Mouse (Mus musculus) naive thymus-derived CD4-positive, alpha-beta T cell, adult 2 months (primary cell): ENCODE results near the gene Atp5l.

Source experiments
- DNase-seq: peaks from one replicate; pipeline ENCODE4 v3.0.0-alpha.2; 2011; ENCODE audit warnings: low read depth

Atp5l gene

DNA sequence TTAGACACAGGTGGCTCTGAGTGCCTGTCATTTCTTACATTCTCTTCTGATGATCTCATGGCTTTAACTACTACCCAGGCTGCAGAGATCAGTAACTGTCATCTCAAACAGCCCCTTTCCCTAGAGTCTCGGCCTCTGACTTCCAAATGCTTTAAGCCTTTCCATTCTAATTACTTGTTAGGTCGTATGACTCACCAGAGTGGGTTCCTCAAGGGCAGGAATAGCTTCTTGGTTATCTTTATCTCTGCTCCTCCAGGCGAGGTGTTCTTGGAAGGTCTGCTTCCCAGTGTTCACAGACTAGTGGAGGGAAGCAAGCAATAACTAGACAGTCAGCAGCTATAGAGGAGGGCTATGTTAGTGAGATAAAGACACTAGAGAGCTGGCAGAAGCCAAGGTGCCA, 27.9 kb downstream of the Atp5l start:
- DNase-seq = no peak

DNA sequence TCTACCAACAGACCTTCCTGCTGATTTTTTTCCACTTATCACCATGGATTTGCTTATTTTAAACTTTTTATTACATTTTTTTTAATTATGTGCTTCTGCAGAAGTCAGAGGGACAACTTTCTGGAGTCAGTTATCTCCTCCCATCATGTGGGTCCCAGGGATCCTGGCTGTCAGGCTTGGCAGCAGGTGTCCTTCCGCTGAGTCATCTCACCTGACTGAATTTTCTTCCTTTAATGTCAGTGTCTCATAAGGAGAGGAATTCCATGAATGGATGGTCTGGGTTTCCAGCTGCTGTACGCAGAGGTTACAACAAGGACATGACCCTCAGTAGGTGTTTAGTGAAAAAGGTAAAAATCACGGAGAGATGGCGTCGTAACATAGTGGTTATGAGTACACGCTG, 29.3 kb downstream of the Atp5l start:
- no peak for DNase-seq

DNA sequence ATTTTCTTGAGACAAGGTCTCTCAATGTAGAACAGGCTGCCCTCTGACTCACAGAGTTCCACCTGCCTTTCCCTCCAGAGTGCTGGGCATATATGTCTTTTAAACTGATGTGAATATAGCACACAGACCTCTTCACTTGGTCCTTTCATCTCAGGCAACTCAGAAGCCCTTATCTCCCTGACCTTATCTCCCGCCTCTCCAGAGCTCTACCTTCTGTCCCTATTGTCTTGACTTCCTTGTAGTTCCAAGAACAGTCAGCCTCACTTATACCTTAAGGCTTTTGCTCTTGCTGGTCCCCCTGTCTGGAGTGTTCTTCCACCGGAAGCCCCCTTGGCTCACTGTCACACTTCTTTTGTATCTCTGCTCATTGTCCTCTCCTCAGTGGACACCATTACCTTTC, 30.4 kb downstream of the Atp5l start:
- no peak for DNase-seq

DNA sequence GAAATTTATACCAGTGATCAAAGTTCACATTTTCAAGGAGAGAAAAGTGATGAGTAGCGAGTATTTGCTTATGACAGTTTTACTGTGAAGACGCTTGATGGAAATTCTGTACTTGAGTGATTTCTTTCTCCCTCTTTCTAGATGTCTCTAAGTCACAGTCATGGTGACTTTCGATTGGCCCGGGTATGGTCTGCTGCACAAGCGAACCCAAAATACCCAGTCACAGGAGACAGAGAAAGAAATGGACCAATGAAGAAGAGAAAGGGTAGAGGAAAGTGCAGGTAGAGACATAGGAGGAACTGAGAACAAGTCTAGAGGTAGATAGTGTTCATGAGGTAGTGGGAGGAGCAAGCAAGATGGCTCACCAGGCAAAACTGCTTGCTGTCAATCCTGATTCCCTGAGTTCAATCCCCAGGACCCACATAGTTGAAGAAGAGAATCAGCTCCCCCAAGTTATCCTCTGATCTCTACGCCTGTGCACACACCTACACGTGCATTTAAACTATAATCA, 32.4 kb downstream of the Atp5l start:
- no peak for DNase-seq

DNA sequence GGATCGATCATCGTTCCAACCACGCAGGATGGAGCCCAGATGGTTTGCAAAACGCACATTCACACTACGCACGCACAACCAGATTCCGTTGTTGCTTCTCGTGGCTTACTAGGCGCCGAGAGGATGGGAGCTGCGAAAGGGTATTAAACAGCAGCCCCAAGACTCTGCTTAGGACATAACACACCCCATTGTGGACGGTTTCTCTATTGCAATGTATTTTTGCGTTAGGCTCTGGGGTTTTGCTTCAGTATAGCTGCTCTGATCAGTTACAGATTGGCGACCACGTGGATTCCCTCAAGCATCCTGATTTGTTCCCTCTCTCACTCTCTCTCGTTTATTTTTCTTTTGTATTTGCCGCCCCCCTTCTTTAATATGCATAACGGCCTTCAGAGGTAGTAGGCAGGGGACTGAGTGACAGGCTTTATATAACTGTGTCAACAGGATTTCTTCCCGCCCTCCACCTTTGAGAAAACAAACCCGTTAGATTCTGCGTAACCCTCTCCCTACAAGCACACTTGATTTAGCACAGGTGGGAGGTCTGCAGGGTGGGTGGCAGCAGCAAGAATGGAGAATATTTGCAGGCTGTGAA, 37.5 kb downstream of the Atp5l start:
- DNase-seq = peak; percentile 53

DNA sequence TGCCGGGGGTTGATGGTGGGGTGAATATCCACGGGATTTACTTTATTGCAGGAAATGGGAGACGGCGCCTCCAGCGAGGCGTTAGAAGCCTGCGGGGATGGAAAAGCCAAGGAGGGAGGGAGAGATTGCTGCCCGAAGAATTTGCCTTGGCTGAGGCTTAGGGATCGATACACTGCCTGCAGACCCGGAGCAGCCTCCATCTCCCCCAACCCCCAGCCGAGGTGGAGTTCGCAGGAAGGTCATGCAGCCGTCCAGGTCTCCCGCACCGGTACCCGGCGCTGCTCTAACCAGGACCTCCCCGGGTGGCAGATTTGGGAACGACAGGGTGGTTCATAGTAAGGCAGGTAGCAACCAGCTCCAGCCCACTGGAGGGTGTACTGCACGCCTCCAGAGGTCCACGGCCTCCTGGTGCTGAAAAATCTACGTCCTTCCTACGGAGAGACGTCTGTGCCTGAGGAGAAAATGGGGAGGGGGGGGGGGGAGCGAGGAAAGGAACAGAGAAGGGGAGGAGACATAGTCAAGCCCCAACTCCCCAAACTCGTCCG, 38.0 kb downstream of the Atp5l start:
- peak; percentile 77 for DNase-seq

DNA sequence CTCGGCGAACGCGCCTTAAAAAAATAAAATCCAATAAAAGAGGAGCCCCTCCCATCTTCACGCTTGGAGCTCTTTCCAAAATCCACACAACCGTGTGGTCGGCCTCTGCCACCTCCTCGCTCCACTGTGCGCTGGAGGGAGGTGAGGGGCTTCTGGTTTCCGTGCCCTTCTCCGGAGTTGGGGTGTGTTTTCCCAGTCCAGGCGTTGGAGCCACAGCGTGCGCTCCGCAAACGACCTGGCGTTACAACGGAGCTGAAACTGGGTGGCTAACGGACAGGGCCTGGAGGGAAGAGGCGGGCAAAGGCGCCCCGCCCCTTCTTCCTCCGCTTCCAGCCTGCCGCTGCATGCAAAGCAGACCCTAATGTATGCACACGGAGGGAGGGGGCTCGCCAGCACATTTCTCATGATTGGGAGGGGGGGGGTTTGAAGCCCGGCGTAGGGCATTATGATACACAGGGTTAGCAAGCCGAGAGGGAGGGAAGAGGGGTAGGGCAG, 38.6 kb downstream of the Atp5l start:
- DNase-seq = no peak

DNA sequence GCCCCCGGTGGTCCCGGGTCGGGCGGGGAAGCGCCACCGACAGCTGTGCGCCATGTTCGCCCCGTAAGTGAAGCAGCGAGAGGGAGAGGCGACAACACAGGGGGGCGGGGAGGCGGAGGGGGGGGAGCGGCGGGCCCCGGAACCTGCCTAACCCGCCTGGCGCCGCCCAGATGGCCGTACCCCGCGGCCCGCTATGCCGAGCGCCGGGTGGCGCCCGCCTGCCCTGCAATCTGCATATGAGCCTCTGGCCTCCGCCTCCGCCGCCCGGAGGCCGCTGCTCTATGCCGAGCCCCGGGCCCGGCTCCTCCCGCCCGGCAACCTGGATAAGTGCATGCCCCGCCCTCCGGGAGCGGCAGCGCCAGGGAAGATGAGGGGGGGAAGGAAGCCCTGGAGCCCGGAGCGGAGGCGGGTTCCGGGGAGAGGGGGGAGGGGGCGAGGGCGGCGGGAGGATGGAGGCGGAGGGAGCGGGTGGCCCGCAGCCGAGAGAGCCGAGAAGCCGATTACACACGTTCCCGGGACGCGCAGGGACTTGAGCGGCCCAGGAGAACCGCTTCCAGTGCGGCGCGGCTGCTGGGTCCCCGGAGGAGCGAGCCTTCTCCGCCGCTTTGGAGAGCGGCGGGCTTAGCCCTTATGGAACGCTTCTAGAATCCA, 39.2 kb downstream of the Atp5l start, which contains the start of gene Kmt2a:
Gene Kmt2a (minus strand): TSS at position 76 of the 651 bp plus-strand sequence.
- peak; percentile 98 for DNase-seq

DNA sequence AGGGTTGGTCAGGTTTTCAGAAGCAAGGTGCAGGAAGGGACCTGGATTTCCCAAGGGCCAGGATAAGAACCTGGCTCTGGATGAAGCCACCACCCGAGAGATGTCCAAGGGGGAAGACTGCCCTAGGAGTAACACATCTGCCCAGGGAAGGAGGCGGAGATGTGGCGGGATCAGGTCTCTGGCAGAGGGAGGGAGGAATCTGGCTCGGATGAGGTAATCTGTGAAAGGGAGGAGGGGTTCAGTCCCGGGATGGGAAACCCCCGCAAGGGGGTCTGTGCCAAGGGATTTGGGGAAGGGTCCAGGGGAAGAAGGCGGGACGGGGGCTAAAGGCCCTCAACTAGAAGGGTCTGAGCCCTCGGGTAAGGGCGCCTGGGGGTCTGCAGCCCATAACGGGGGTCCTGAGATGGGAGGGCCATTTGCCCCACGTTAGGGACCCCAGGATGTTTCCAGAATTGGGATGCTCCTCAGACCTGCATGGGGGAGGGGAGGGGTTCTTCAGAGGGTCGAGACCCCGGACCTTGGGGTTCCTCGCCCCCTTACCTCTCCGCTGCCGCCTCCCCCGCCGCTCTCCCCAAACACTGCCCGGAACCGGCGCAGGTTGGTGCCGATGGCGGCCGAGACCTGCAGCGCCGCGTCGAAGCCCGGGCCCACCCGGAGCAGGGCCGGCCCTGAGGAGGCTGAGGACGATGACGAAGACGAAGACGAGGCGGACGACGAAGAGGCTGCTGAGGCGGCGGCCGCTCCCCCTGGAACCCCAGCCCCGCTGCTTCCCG, 40.0 kb downstream of the Atp5l start:
- no peak for DNase-seq

DNA sequence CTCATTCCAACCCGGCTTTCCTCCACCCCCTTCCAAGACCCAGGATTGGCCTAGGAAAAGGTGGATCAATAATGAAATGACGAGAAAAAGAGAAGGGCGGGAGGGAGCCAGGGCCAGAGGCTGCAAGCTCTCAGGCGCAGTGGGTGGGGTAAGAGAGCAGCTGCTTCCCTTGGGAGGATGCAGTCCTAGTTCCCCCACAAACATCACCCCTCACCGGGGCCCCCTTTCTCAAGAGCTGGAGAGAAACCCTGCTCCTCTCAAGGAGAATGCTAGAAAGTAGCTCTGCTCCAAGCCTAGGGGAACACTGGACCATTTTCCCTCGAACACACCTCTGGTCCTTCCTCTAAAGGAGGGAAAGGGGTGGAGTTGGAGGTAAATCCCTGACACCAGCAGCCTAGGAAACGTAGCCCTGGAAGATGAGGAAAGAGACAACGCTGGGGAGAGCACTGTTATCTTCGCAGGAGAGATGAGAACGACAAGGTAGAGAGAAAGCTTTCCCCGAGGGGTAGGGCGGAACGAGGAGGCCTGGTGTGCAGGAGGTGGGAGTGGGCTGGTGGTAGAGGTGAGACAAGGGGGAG, 40.8 kb downstream of the Atp5l start:
- no peak for DNase-seq

DNA sequence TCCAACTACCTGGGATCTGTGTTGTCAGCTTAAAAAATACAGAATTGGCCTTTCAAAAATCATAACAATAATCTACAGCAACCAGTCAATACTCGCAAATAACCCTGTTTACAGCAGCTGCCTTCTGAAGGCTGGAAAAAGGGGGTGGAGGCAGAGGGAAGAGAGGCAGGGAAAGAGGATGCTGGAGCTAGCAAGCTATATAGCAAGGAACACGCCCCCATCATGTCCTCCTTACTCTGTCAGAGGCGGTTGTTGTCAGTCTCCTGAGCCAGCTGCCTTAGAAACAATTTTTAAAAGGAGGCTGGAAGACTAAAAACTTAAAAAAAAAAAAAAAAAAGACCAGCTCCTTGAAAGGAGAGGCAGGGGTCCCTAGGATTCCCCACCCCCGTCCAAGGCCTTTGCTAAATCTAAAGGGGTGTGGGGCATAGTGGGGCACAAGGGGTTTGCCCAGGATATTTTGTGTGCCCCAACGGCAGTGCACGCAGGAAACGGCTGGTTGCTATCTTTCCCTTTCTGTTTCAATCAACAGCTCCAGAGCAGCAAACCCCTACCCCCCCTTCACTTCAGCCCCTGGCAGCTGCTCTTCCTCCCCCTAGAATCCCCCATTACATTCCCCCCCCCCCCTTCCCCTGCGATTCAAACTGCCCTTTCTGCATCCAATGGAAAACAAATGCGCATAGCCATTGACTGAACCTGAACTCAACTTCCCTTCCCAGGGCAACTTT, 41.6 kb downstream of the Atp5l start:
- DNase-seq = peak; percentile 62

DNA sequence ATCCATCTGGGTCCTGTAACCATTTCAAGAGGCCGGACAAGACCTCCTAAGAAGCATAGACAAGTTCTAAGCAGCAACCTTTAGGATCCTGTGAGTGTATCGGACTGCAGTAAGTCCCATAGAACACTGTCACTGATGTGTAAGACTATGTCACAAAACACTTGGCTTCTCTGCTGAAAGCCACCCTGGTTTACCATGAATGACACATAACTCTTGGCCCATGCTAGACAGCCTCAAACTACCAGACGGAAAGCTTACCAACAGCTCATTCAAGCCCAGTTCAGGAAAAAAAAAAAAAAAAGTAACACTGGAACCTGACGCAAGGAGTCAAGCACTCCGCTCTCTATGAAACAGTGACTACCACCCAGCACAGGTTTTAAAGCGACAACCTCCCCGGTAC, 42.9 kb downstream of the Atp5l start:
- no peak for DNase-seq

DNA sequence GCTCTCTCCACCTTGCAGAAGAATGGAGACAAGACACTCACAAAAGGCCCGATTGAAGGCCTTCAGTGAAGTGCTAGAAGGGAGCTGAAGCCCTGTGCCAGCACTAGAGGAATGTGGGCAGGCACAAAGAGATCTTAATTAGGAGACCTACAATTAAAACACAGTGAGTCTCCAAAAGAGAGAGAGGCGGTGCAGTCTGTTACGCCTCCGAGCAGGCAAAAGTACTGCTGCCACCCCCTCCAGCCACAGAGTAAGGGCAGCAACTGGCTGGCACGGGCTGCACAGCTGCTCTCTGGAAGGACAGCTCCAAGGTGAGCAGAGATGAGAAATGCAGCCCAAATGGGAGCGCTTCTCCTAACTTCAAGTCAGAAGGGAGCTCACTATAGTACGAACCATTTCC, 45.1 kb downstream of the Atp5l start:
- no peak for DNase-seq

DNA sequence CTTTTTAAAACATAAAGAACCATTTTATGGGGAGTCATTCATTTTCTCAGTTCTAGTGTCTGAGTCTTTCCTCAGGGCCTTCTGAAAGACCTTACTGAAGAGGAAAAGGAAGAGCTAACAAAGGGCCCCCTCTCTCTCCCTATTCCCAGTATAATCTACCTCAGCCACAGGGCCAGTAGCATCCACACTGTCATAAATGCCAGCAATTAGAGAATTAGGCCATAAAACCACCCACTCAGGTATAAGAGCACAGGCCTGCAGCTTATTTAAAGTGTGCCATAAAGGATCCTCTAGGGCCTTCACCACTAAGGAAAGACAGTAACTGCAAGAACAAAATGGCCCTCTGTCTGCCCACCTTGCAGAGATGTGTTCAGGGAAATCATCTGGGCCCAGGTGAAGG, 46.3 kb downstream of the Atp5l start:
- DNase-seq = no peak

DNA sequence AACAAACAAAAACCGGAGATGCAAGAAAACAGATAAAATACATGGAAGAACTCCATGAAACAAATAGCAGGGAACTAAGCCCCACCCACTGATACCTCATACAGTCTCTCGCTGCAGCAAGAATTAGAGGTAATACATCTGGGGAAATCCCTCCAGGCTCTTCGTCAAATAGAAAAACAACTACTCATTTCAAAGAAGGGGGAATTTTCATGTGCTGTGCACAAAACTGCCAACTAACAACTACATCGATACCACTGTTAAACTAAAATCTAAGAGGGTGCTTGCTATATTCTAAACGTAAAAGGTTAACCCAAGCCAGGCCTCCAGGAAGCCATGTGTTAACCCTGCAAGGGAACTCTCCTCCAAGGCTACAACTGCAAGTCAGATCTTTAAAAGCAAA, 46.9 kb downstream of the Atp5l start:
- peak; percentile 46 for DNase-seq

DNA sequence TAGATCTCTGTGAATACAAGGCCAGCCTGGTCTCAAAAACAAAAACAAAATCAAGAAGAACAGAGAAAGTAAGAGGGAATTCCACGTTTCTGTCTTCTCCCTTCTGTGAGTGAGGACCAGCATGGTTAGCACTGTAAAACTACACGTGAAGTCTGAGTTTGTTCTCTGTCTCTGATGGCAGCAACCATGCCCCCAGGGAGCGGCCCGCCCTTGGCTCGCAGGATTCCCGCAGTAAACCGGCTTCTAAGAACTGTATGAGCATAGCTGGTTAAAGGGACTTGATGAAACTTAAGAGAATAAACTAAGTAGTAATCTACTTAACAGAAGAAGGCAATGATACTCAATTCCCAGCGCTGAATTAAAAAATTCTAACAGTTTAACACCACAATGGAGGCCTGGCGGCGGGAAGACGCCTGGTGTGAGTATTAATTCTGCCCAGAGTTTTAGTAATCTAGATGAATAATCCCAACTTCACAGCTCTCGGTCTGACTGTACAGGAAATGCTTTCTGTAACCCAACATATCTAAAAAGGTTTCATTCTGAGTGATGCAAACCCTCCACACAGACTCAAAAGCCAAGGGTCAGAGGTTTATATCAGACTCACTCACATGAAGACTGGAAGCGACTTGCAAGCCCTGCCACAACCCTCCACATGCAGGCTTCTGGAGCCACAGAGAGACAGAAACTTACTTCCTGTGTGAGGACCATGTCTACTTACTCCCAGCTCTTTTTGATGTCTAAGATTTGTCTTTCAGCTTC, 52.0 kb downstream of the Atp5l start:
- peak; percentile 54 for DNase-seq

DNA sequence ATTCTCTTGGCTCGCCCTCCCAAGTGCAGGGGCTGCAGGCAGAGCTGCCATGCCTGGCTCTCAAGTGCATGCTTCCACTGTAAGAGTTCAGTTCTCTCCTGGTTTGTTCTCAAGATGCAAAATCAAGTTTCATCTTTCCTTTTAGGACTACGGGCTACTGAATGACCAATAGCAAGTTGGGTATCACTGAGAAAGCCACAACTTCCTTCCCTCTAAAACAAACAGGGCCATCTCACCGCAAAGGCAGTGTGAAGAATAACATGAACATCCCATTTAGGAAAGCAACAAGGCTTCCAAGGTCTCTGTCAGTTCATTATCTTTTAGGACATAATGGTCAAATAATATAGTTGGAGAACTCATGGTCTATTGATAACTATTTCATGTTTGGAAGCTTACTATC, 52.9 kb downstream of the Atp5l start:
- no peak for DNase-seq

DNA sequence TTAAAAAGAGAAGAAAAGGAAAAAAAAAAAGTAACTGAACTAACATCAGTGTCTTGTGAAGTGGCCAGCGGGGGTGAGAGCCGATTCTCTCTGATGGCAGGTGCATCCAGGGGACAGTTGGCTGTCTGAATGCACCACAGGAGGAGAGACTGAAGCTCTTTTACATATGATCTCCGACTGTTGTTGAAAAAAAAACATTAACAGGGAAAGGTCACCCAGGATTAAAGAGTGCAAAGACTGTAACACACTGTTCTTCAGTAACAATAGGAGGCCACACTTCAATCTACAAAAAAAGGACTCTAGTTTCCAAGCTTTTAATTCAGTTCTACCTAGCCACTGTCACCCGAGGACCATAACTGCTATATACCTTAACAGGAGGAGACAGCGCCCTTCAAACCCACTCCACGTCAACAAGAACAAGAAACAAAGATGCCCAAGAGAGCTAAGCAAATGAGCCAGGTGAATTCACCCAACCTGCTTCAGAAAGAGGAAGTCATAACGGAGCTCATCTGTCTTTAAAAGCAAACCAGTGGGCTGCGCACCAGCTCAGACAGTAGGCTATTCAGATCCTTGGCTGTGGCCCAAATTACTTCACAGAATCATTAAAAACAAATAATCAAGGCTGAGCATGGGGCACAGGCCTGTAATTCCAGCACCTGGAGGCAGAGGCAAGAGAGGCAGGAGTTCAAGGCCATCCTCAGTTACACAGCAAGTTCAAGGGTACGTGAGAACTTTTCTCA, 53.9 kb downstream of the Atp5l start:
- peak; percentile 29 for DNase-seq
